Mouse (Mus musculus) gastrocnemius, adult 8-10 months (tissue): ENCODE measurements around the gene 9930111J21Rik1. TPM values are rescaled to one million over a fixed set of nuclear protein-coding genes. Genes with fewer than 3 reads are reported as not detected.
"Not testable (repeated sequence)": the region's sequence is repeated elsewhere in the genome, so short reads cannot be mapped to it uniquely, and the experiment has no call there.

ENCODE experiments used
- DNase-seq, 2 experiments: peaks; one replicate each; pipeline ENCODE4 v3.0.0; 2022; ENCODE audit warnings: low spot score in 2 of 2
- total RNA-seq, 4 experiments: library from RNA; stranded (reverse); gene quantifications; 2 replicates each; pipeline ENCODE4 v1.2.4; 2022

The 9930111J21Rik1 gene
- total RNA-seq, 4 experiments from 2014 or later, result 0.49 to 0.94 (median 0.67) TPM

DNA sequence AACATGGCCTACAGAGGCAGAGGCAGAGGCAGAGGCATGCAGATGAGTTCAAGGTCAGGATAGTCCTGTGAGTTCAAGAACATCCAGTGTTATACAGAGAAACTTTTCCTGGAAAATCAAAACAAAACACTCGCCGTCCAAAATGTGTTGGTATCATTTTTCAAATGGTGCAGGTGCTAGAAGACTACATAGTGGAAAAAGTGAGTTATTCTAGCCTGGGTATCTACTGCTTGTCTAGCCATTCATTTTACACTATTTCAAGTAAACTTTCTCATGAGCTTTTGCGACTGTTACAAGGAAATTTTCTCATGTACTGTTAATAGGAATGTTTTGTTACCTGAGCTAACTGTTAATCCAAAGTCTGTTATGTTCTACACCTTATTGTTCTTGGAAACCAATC, 60.8 kb downstream of the 9930111J21Rik1 start:
- DNase-seq, result no peak

DNA sequence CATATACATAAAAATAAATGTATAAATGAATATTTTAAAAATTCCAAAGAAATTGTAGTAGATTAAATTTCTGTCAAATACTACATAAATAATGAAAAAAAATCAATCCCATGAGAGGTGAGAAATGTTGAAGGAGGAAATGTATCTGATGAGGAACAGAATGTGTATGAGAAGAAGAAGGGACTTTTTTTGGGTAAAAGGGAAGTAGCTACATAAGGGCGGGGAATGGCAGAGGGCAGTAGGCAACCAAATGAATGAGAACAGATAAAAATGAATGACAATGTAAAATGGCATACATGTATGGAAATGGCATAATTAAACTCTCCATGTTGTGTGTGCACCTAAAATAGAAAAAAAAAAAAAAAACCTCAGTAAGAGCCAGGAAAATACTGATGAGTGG, 65.6 kb downstream of the 9930111J21Rik1 start:
- no peak for DNase-seq

DNA sequence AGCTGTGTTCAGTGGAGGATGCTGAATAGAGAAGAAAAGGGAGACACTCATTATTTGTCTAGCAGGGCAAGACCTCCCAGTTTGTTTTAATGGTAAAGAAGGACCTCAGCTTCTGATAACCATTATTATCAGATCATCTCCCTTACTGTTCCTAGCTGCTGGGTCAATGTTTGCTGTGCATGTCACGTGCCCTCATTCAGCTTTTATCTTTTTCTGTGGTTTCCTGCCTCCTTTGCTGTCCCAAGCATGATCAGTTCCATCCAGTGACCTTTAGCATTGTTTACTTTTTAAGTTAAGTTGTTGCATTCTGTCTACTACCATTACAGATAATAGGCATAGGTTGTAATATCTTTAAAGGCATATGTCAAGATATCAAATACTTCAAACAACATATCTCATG, 70.7 kb downstream of the 9930111J21Rik1 start:
- no peak for DNase-seq

DNA sequence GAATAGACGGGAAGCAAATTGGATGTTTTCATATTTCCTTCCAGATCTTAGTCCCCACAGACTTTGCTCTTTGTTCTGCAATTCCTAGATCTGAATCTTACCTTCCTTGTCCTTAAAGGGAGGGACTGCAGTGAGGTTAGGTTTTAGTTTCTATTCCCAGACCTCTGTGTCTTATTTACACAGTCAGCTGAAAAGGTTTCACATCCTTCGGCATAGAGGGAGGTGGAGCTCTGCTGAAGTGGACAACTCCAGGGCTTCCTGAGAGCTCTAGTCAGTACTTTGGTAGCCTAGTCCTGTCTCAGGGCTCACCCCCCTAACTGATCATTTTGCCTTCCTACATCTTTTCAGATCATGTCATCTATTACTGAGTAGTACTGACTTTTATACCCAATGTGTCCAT, 77.2 kb downstream of the 9930111J21Rik1 start, which contains the start of gene Gm5431:
TSS of gene Gm5431 (minus strand) at position 194 of the 400 bp plus-strand sequence.
- DNase-seq, result no peak

DNA sequence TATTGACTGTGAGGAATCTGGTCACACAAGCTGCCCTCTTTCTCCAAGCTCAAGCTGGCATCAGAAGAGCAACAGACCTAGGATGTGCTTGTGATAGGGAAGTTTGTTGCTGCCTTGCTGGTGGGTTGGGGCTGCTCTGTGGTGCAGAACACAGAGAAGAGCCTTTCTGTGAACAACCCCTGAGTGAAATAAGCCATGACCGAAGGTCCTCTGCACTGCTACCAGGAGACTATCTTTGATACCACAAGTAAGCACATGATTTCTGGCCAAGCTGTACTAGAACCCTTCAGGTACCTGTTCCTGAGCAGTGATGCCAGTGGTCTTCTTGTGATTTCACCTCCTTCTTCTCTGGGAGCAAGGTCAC, 77.6 kb downstream of the 9930111J21Rik1 start:
- not testable (repeated sequence) for DNase-seq

DNA sequence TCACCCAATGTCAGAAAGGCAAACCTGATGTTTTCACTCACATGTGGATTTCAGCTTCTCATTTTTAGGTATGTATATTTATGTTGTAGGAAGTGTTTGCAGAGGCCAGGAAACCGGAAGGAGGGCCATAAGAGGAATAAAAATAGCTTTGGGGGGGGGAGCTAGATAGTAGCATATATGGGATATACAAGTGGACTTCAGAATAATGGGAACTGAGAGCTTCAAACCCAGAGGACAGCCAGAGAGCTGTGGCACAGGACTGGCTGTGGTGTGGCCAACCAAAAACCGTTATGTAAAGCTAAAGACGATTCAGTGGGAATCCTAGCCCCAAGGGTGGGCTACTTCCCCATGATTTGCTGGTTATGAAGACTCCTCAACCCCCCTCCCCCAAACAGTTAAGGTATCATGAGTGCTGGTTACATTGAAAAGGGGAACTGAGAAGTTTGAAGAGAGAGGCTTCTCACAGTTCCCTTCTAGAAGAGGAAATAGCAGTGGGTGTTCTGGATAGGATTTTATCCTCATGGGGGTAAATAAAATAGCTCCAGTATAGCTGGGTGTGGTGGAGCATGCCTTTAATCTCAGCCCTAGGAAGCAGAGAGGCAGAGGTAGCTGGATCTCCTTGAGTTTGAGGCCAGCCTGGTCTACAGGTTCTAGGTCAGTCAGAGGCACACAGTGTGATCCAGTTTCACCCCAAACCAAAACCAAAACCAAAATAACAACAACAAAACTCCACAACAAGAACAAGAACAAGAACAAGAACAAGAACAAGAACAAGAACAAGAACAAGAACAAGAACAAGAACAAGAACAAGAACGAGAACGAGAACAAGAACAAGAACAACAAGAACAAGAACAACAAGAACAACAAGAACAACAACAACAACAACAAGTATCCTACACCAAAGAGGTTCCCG, 78.3 kb downstream of the 9930111J21Rik1 start:
- DNase-seq, result not testable (repeated sequence)

DNA sequence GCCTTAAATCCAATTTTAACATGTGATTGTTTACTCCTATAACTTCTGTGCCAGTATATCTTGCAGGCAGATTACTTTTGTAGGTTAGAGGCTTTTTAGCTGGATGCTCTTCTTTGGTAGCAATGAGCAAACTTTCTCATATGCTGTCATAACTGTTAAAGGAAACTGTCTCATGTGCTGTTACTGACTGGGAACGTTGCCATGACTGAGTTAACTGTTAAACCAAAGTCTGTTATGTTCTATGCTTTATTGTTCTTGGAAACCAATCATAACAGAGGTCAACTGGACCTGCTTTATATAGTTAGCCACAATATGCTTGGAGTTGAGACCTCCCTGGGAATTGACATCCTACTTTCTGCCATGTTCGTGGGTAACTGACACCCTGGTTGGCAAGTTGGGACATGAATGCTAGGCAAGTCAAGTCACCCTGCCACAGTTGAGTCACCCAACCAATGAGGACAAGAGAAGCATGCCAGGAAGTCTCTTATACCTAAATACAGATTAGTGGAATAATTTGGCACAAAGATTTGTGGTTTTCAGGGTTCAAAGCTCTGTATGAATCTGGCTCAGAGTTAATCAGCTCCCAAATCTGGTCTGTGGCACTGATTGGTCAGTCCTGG, 80.3 kb downstream of the 9930111J21Rik1 start:
- DNase-seq, result no peak

Other genes with a start within 250 kb of the 9930111J21Rik1 start
- gene Rack1, start 179.1 kb downstream of the 9930111J21Rik1 start, total RNA-seq, result 100 to 1,000 TPM; 411 to 495 (median 459) TPM
- 10 to 100 TPM; 13.7 to 25.0 (median 20.8) TPM for gene Trim41, start 162.0 kb downstream of the 9930111J21Rik1 start, total RNA-seq
- 10 to 100 TPM; 25.5 to 30.8 (median 29.7) TPM for gene Trim7, start 153.3 kb downstream of the 9930111J21Rik1 start, total RNA-seq
- 1 to 10 TPM; 1.4 to 3.1 (median 1.8) TPM for gene Gm12184, start 152.7 kb downstream of the 9930111J21Rik1 start, total RNA-seq
- 10 to 100 TPM; 12.0 to 13.7 (median 12.9) TPM for gene Irgm1, start 107.7 kb downstream of the 9930111J21Rik1 start, total RNA-seq
- under 1 TPM in 3 of 4 experiments, not detected in 1; 0.13 to 0.21 (median 0.17) TPM for gene Gm5431, start 77.2 kb downstream of the 9930111J21Rik1 start, total RNA-seq
- 1 to 10 TPM in 2 of 4 experiments, under 1 TPM in 1, not detected in 1; 0.48 to 1.1 (median 1.1) TPM for gene Psme2b, start 33.2 kb downstream of the 9930111J21Rik1 start, total RNA-seq
- not detected for gene Olfr56, start 509 bp downstream of the 9930111J21Rik1 start, total RNA-seq
- gene Gm12185, start 12.8 kb upstream of the 9930111J21Rik1 start, total RNA-seq, result under 1 TPM; 0.15 to 0.51 (median 0.20) TPM
- gene Tgtp1, start 14.8 kb upstream of the 9930111J21Rik1 start, total RNA-seq, result 1 to 10 TPM in 1 of 4 experiments, under 1 TPM in 3; 0.68 to 1.2 (median 0.76) TPM
- gene 9930111J21Rik2, start 71.8 kb upstream of the 9930111J21Rik1 start, total RNA-seq, result 1 to 10 TPM in 2 of 4 experiments, under 1 TPM in 2; 0.70 to 1.2 (median 1.0) TPM
- gene Tgtp2, start 84.8 kb upstream of the 9930111J21Rik1 start, total RNA-seq, result under 1 TPM in 3 of 4 experiments, not detected in 1; 0.29 to 0.53 (median 0.43) TPM
- gene Ifi47, start 97.2 kb upstream of the 9930111J21Rik1 start, total RNA-seq, result 1 to 10 TPM in 2 of 4 experiments, under 1 TPM in 2; 0.58 to 1.1 (median 0.89) TPM
- not detected for gene Olfr1396, start 135.5 kb upstream of the 9930111J21Rik1 start, total RNA-seq
- not detected for gene Olfr1395, start 162.9 kb upstream of the 9930111J21Rik1 start, total RNA-seq
- not detected for gene Olfr1394, start 175.0 kb upstream of the 9930111J21Rik1 start, total RNA-seq
- 1 to 10 TPM in 3 of 4 experiments, under 1 TPM in 1; 0.96 to 2.6 (median 2.0) TPM for gene Btnl9, start 207.8 kb upstream of the 9930111J21Rik1 start, total RNA-seq
- gene Zfp62, start 223.9 kb upstream of the 9930111J21Rik1 start, total RNA-seq, result 10 to 100 TPM; 24.4 to 29.9 (median 26.0) TPM